Mouse (Mus musculus): ENCODE results near the gene Mrgprh.

DNA sequence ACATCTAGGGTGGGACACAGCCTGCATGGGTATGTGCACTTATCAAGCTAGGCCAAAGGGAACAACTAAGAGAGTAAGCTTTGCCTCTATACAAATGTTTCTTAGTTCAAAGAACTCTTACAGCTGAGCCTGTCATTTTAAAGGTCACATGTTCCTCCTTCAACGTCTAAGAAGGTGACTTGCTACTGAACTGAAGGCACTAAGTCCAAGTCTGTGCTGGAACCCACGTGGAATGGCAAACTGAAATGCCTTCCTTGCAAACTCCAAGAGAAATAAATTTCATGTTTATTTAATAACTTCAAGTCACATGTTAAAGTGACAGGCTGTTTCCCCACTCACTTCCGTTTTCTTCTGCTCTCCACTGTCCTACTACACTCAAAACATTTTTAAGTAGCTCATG is 18.4 kb upstream of the Mrgprh start:
- TF ChIP-seq CTCF (IDR thresholded peaks at IDR 0.05; ENCODE audit: insufficient read depth, low read depth, low read length) (no peak), POLR2A (IDR thresholded peaks at IDR 0.05; ENCODE audit: insufficient read depth, low read depth, low read length) (no peak)
